Mouse (Mus musculus) liver, postnatal 0 days (tissue): ENCODE data around the gene Map4k2.

ENCODE experiments used
- CTCF ChIP-seq: sonication (generic); IDR thresholded peaks from 2 replicates; pipeline ENCODE4 v1.5.1; 2016; ENCODE audit warnings: antibody characterized with exemption, low read depth
- EP300 ChIP-seq: IDR thresholded peaks from 2 replicates; pipeline ENCODE4 v1.6.1; 2016; ENCODE audit warnings: antibody characterized with exemption, low read depth, mild to moderate bottlenecking

- no peak for TF ChIP-seq CTCF
- TF ChIP-seq EP300: no peak
Measured at GRCm38 (mm10) chr19:6386234-6386633, 45.3 kb downstream of the Map4k2 start.
